Mouse (Mus musculus): ENCODE results near the gene Gm21961.
"Not testable (repeated sequence)": the region's sequence is repeated elsewhere in the genome, so short reads cannot be mapped to it uniquely, and the experiment has no call there.

Gene Gm21961

DNA sequence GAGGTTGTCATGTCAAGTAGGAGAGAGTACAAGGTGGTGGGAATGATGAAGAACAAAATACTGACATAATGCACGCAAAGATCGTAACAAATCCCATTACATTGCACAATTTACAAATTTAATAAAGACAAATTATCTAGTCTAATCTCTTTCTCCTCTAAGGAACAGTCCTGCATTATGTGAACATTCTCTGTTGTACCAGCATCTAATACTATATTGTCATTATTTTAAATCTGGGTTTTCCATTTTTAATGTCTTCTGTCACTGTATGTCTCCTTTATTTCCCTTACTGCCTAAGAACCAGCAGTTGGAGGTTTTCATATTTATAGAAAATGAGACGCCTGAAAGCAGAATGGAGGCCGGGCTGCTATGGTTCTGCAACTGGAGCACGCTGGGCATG is at the start of gene Gm21961:
TSS of gene Gm21961 (minus strand) at position 101 of the 400 bp plus-strand sequence.
- DNase-seq (ENCODE audit: low read depth, low spot score), result no peak

DNA sequence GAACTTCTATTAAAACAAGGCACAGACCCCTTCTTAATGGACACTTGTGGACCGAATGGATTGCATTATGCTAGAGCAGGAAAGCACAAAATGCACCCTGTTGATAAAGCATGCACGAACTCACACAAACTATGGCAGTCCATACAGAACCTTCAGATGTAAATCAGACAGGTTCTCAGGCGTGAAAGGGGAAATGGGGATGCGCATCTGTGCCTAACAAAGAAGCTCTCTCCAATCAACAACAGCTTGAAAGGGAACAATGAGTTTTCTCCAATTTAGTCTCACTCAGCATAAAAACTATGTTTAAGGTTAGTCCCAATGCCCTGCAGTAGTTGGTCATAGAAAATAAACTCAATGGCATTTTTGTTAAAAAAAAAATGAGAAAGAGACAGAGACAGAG is 27.3 kb upstream of the Gm21961 start:
- no peak for DNase-seq (ENCODE audit: low read depth, low spot score)

DNA sequence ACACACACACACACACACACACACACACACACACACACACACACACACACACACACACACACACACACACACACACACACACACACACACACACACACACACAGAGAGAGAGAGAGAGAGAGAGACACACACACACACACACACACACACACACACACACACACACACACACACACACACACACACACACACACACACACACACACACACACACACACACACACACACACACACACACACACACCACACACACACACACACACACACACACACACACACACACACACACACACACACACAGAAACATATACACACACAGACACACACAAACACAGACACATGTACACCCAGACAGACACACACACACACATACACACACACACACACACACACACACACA is 24.5 kb upstream of the Gm21961 start:
- not testable (repeated sequence) for DNase-seq (ENCODE audit: low read depth, low spot score)

DNA sequence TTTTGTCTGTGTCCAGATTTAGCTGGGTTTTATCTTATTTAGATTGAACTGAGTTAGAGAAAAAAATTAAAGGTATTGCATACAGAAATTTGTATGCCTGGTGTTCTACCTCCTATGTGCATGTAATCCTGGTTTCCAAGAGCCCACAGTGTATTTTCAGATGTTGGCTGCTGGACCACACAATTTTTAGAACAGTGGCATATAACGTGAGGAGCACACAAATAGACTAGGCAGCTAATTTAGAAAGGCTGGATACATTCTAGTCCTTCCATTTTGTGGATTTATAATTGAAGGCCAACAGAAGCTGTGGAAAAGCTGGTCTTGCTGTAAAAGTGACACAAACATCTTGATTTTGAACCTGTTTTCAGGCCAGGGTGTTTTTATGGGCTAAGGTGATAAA is 3.3 kb upstream of the Gm21961 start:
- DNase-seq (ENCODE audit: low read depth, low spot score), result no peak

DNA sequence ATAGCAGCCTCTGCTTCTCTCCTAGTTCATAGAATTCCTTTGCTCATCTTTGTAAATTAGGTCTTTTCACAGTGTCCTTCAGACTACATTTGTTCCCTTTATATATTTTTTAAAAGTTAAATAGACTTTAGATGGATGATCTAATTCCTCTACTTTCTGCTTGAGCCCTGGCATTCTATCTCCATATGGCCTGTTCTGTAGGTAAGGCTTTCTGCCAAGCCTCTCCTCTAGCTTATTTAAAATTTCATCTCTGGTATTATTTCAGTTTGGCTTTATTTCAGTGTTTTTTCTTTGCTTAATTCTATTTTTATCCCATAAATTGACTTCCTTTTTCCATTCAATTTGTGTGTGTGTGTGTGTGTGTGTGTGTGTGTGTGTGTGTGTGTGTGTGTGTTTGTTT is 8.5 kb downstream of the Gm21961 start:
- no peak for DNase-seq (ENCODE audit: low read depth, low spot score)

DNA sequence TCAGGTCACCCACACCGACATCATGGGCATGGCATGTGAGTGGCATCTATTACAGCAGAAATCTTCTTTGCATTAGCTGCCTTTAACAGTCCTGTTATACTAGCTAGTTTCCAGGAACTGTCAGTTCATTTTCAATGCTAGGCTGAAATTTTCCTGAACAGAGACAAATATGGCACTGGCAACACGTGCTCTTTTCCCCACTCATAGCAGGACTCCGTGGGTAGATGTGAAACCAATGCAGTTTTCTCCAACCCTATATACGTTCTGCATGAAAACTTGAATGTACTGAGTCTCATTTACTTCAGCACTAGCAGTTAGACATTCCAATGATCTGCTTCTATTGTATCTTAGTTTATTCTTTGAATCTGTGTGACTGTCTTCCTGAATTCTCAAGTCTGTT is 20.2 kb downstream of the Gm21961 start:
- no peak for DNase-seq (ENCODE audit: low read depth, low spot score)

DNA sequence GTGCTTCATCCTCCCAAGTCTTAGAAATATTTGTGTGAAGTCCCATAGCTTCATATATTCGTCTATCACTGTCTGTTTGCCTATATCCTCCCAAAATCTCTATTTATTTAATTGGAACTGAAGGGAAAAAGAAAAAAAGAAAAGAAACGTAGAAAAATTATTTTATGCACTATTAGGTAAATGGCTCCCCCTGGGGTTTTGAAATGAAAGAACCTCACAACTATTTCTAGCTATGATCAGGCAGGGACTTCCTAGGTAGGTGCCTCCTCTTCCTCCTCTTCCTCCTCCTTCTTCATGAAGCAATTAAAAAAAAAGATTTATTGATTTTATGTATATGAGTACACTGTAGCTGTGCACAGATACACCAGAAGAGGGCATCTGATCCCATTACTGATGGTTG is 34.7 kb downstream of the Gm21961 start:
- DNase-seq (ENCODE audit: low read depth, low spot score), result peak; percentile 12

DNA sequence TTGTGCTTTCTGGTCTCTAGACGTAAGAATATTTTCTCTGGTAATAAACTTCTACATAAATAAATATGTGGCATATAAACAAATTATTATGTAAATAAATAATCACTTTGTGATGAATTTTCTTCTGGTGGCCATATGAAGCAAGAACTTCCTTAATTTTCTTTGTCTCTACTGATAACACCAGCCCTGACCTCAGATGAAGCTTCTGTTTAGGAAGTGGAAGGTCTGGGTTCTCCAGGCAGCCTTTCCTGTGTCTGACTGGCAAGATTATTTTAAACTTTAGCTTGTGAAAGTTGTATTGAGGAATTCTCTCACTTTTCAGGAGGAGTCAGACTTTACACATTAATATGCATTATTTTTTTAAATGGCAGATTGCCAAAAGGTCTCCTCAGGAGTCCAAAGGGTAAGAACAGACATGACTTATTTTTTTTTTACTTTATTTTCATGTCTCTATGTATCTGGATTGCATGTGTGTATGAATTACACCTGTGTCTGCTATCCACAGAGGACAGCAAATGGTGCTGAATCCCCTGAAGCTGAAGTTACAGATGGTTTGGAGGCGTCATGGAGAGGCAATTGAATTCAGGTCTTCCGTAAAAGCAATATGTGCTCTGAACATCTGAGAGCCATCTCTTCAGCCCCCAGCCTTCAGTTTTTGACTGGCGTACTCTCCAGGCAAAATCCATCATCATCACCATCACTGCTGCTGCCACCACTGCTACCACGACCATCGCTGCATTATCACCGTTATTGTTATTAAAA is 38.5 kb downstream of the Gm21961 start:
- DNase-seq (ENCODE audit: low read depth, low spot score), result no peak
